Mouse (Mus musculus) limb, embryonic 11.5 days (tissue): ENCODE data around the gene Polr2b. TPM values are rescaled to one million over a fixed set of nuclear protein-coding genes. Genes with fewer than 3 reads are reported as not detected.

ENCODE experiments used
- ATAC-seq: fragments of 200-750 bp; cut with Nextera tagmentation; 2 replicates; pipeline ENCODE4 v1.8.0; 2017; ENCODE audit warnings: low read depth; ENCODE audit not compliant: insufficient number of reproducible peaks, low FRiP score, low TSS enrichment
- DNase-seq: peaks from one replicate; pipeline ENCODE4 v3.0.0-alpha.2; 2015; ENCODE audit warnings: low spot score
- H3K27ac ChIP-seq: fragments of 300-500 bp; sonication (generic); replicated peaks from 2 replicates; pipeline ENCODE4 v1.5.1; 2014; ENCODE audit warnings: low read depth, mild to moderate bottlenecking, low read length
- H3K27me3 ChIP-seq: fragments of 300-500 bp; sonication (generic); 2 replicates; pipeline ENCODE4 v1.6.1; 2014; ENCODE audit warnings: mild to moderate bottlenecking, low read length, mixed read lengths; ENCODE audit not compliant: control insufficient read depth, insufficient read depth
- H3K36me3 ChIP-seq: fragments of 300-500 bp; sonication (generic); 2 replicates; pipeline ENCODE4 v1.6.1; 2014; ENCODE audit warnings: mild to moderate bottlenecking, low read length, moderate library complexity, mixed read lengths; ENCODE audit not compliant: control insufficient read depth, insufficient read depth
- H3K4me1 ChIP-seq: fragments of 300-500 bp; sonication (generic); 2 replicates; pipeline ENCODE4 v1.6.1; 2014; ENCODE audit warnings: low read length, mixed read lengths; ENCODE audit not compliant: control insufficient read depth, insufficient read depth
- H3K4me2 ChIP-seq: fragments of 300-500 bp; sonication (generic); 2 replicates; pipeline ENCODE4 v1.6.1; 2014; ENCODE audit warnings: low read depth, mild to moderate bottlenecking, moderate library complexity; ENCODE audit not compliant: severe bottlenecking
- H3K4me3 ChIP-seq: fragments of 300-500 bp; sonication (generic); 2 replicates; pipeline ENCODE4 v1.5.1; 2014; ENCODE audit warnings: low read depth, low read length
- H3K9ac ChIP-seq: fragments of 300-500 bp; sonication (generic); 2 replicates; pipeline ENCODE4 v1.6.1; 2014; ENCODE audit warnings: mild to moderate bottlenecking, low read length
- H3K9me3 ChIP-seq: fragments of 300-500 bp; sonication (generic); 2 replicates; pipeline ENCODE4 v1.6.1; 2016; ENCODE audit warnings: low read length; ENCODE audit not compliant: control insufficient read depth
- WGBS: fragments of 180-500 bp; shearing (Covaris S2); extraction: QIAGEN DNeasy Blood & Tissue Kit; methylation state at CpG from one replicate; pipeline ENCODE4 v1.1.7; 2014; 5-methylcytosine and 5-hydroxymethylcytosine counted together
- polyA plus RNA-seq: library from polyadenylated mRNA; unstranded; fragments of >200 nt; fragmentation: Nextera tagmentation; extraction: Ambion mirVana; gene quantifications from 2 replicates; pipeline ENCODE4 v1.2.1, GENCODE M21; 2014

Polr2b gene
- polyA plus RNA-seq, 1 experiment from 2014 or later, result 95.7 TPM

- no peak for ATAC-seq
- no peak for DNase-seq
- peaks cover 10% of the 10 kb centered on the region for H3K4me1 ChIP-seq
- no peaks in the 10 kb centered on the region for H3K9me3 ChIP-seq
- no peak overlapping the region for H3K9ac ChIP-seq
- peaks cover 17% of the 10 kb centered on the region for H3K36me3 ChIP-seq
- no peaks in the 10 kb centered on the region for H3K27me3 ChIP-seq
- no peak overlapping the region for H3K4me3 ChIP-seq
- H3K27ac ChIP-seq, result no peak overlapping the region
- WGBS, result 71% methylated on average over 9 of the region's 9 CpGs
- no peak overlapping the region for H3K4me2 ChIP-seq
Observed at GRCm38 (mm10) chr5:77351691-77352090, 41.7 kb downstream of the Polr2b start.

GRCm38 (mm10) chr5:77354361-77354787, 44.4 kb downstream of the Polr2b start:
- H3K9me3 ChIP-seq, result no peaks in the 10 kb centered on the region
- WGBS, result 5% methylated on average over 16 of the region's 16 CpGs
- no peak overlapping the region for H3K9ac ChIP-seq
- DNase-seq (peak; percentile 94), ATAC-seq (peak; percentile 67)
- no peak overlapping the region for H3K4me3 ChIP-seq
- no peak overlapping the region for H3K27ac ChIP-seq
- no peaks in the 10 kb centered on the region; the same call in none of the 2 replicates for H3K36me3 ChIP-seq
- peak overlapping the region; percentile 23; the same call in 1 of the 2 replicates for H3K4me2 ChIP-seq
- no peaks in the 10 kb centered on the region for H3K27me3 ChIP-seq
- H3K4me1 ChIP-seq, result peaks cover 10% of the 10 kb centered on the region

- Histone ChIP-seq H3K9me3 (no peaks in the 10 kb centered on the region), H3K27me3 (no peaks in the 10 kb centered on the region), H3K4me2 (no peak overlapping the region), H3K4me3 (no peak overlapping the region), H3K27ac (no peak overlapping the region), H3K36me3 (no peaks in the 10 kb centered on the region), H3K9ac (no peak overlapping the region), H3K4me1 (peaks cover 10% of the 10 kb centered on the region)
- peak; percentile 31 for DNase-seq
- peak; percentile 19; the same call in 1 of the 2 replicates for ATAC-seq
- 42% methylated on average over 19 of the region's 19 CpGs for WGBS
Observed at GRCm38 (mm10) chr5:77355307-77356265, 45.6 kb downstream of the Polr2b start.

GRCm38 (mm10) chr5:77357405-77358149, 47.6 kb downstream of the Polr2b start:
- H3K27ac ChIP-seq, result no peak overlapping the region

GRCm38 (mm10) chr5:77358347-77358746, 48.4 kb downstream of the Polr2b start:
- no peaks in the 10 kb centered on the region for H3K27me3 ChIP-seq
- H3K27ac ChIP-seq, result no peak overlapping the region
- peak overlapping the region; percentile 24; the same call in 1 of the 2 replicates for H3K9ac ChIP-seq
- peaks cover 10% of the 10 kb centered on the region for H3K4me1 ChIP-seq
- H3K9me3 ChIP-seq, result no peaks in the 10 kb centered on the region
- 1% methylated on average over 10 of the region's 10 CpGs for WGBS
- 0 out of 2 replicates have a peak, but pooled peaks have one; percentile 41 for ATAC-seq
- no peaks in the 10 kb centered on the region for H3K36me3 ChIP-seq
- H3K4me3 ChIP-seq, result peak overlapping the region; percentile 20
- DNase-seq, result peak; percentile 74
- peak overlapping the region; percentile 40 for H3K4me2 ChIP-seq

More at GRCm38 (mm10) chr5:77357405-77358149, 47.6 kb downstream of the Polr2b start:
- Histone ChIP-seq H3K4me2 (peak overlapping the region; percentile 40), H3K4me3 (peak overlapping the region; percentile 20), H3K9ac (no peak overlapping the region; the same call in 1 of the 2 replicates), H3K4me1 (peaks cover 10% of the 10 kb centered on the region), H3K27me3 (no peaks in the 10 kb centered on the region), H3K36me3 (no peaks in the 10 kb centered on the region), H3K9me3 (no peaks in the 10 kb centered on the region)
- WGBS, result 13% methylated on average over 22 of the region's 22 CpGs
- DNase-seq (peak; percentile 67), ATAC-seq (no peak)

GRCm38 (mm10) chr5:77359971-77360370, 50.0 kb downstream of the Polr2b start:
- Histone ChIP-seq H3K4me3 (no peak overlapping the region), H3K36me3 (no peaks in the 10 kb centered on the region), H3K27me3 (no peaks in the 10 kb centered on the region), H3K27ac (no peak overlapping the region), H3K9ac (no peak overlapping the region), H3K4me1 (peaks cover 10% of the 10 kb centered on the region), H3K9me3 (no peaks in the 10 kb centered on the region), H3K4me2 (no peak overlapping the region)
- no peak for ATAC-seq
- 90% methylated on average over 4 of the region's 4 CpGs for WGBS
- DNase-seq, result no peak

- H3K36me3 ChIP-seq, result no peaks in the 10 kb centered on the region
- no peak overlapping the region for H3K27ac ChIP-seq
- DNase-seq, result no peak
- no peak overlapping the region for H3K4me2 ChIP-seq
- no peak overlapping the region for H3K9ac ChIP-seq
- no peak overlapping the region for H3K4me3 ChIP-seq
- no peak for ATAC-seq
- H3K27me3 ChIP-seq, result no peaks in the 10 kb centered on the region
- WGBS, result 74% methylated on average over 4 of the region's 4 CpGs
- no peaks in the 10 kb centered on the region for H3K9me3 ChIP-seq
- H3K4me1 ChIP-seq, result peaks cover 3% of the 10 kb centered on the region; the same call in 1 of the 2 replicates
Observed at GRCm38 (mm10) chr5:77361006-77361405, 51.1 kb downstream of the Polr2b start.

- Histone ChIP-seq H3K4me1 (no peaks in the 10 kb centered on the region), H3K27ac (no peak overlapping the region), H3K4me2 (no peak overlapping the region), H3K9ac (no peak overlapping the region), H3K9me3 (no peaks in the 10 kb centered on the region), H3K27me3 (no peaks in the 10 kb centered on the region), H3K4me3 (no peak overlapping the region), H3K36me3 (no peaks in the 10 kb centered on the region)
- no peak for DNase-seq
- no peak for ATAC-seq
- WGBS, result 63% methylated on average over 3 of the region's 3 CpGs
Observed at GRCm38 (mm10) chr5:77362120-77362519, 52.2 kb downstream of the Polr2b start.
